Mouse (Mus musculus) heart, embryonic 15.5 days (tissue): ENCODE data around the gene Prr14l. TPM values are rescaled to one million over a fixed set of nuclear protein-coding genes. Genes with fewer than 3 reads are reported as not detected.
"Not testable (repeated sequence)": the region's sequence is repeated elsewhere in the genome, so short reads cannot be mapped to it uniquely, and the experiment has no call there.

Experiments used
- ATAC-seq: fragments of 200-750 bp; cut with Nextera tagmentation; replicated peaks from 2 replicates; pipeline ENCODE4 v1.8.0; 2017; ENCODE audit warnings: low read depth, moderate TSS enrichment; ENCODE audit not compliant: insufficient number of reproducible peaks, insufficient read depth, low FRiP score
- H3K27ac ChIP-seq: fragments of 300-500 bp; sonication (generic); 2 replicates; pipeline ENCODE4 v1.5.1; 2015; ENCODE audit warnings: mild to moderate bottlenecking, inconsistent platforms
- H3K27me3 ChIP-seq: fragments of 300-500 bp; sonication (generic); 2 replicates; pipeline ENCODE4 v1.6.1; 2015; ENCODE audit warnings: inconsistent platforms
- H3K36me3 ChIP-seq: fragments of 300-500 bp; sonication (generic); 2 replicates; pipeline ENCODE4 v1.6.1; 2015; ENCODE audit warnings: mild to moderate bottlenecking, inconsistent platforms
- H3K4me1 ChIP-seq: fragments of 300-500 bp; sonication (generic); replicated peaks from 2 replicates; pipeline ENCODE4 v1.6.1; 2015; ENCODE audit warnings: inconsistent platforms
- H3K4me2 ChIP-seq: fragments of 300-500 bp; sonication (generic); 2 replicates; pipeline ENCODE4 v1.6.1; 2015; ENCODE audit warnings: inconsistent platforms, mild to moderate bottlenecking, moderate library complexity
- H3K4me3 ChIP-seq: fragments of 300-500 bp; sonication (generic); 2 replicates; pipeline ENCODE4 v1.5.1; 2015; ENCODE audit warnings: mild to moderate bottlenecking, inconsistent platforms
- H3K9ac ChIP-seq: fragments of 300-500 bp; sonication (generic); 2 replicates; pipeline ENCODE4 v1.6.1; 2015; ENCODE audit warnings: mild to moderate bottlenecking, inconsistent platforms
- H3K9me3 ChIP-seq: fragments of 300-500 bp; sonication (generic); replicated peaks from 2 replicates; pipeline ENCODE4 v1.6.1; 2016; ENCODE audit warnings: inconsistent platforms
- WGBS: fragments of 180-500 bp; shearing (Covaris S2); methylation state at CpG from one replicate; pipeline ENCODE4 v1.1.7; 2015; ENCODE audit warnings: mixed read lengths; 5-methylcytosine and 5-hydroxymethylcytosine counted together
- polyA plus RNA-seq: library from polyadenylated mRNA; unstranded; fragments of >200 nt; fragmentation: Nextera tagmentation; extraction: Ambion mirVana; gene quantifications from 2 replicates; pipeline ENCODE4 v1.2.1, GENCODE M21; 2015

The Prr14l gene
- 8.8 and 9.1 TPM in 2 replicates for polyA plus RNA-seq

GRCm38 (mm10) chr5:32853731-32854507 lies at the start of gene Prr14l:
Gene Prr14l, minus strand, starts transcription at chr5:32854256.
- under 1% methylated on average over 49 of the region's 51 CpGs for WGBS
- Histone ChIP-seq H3K36me3 (peaks cover 4% of the 10 kb centered on the region), H3K9ac (peak within 1 kb of the TSS; percentile 99), H3K9me3 (no peaks in the 10 kb centered on the region), H3K4me1 (peaks cover 19% of the 10 kb centered on the region), H3K4me3 (peak within 1 kb of the TSS; percentile 96), H3K4me2 (peak within 1 kb of the TSS; percentile 77), H3K27ac (peak within 1 kb of the TSS; percentile 91), H3K27me3 (no peaks in the 10 kb centered on the region)
- ATAC-seq = peak; percentile 97

GRCm38 (mm10) chr5:32886739-32887138 lies 32.7 kb upstream of the Prr14l start:
- H3K27me3 ChIP-seq = no peaks in the 10 kb centered on the region
- H3K9ac ChIP-seq = no peak overlapping the region
- no peaks in the 10 kb centered on the region for H3K9me3 ChIP-seq
- H3K27ac ChIP-seq = no peak overlapping the region
- no peak for ATAC-seq
- no peaks in the 10 kb centered on the region for H3K4me1 ChIP-seq
- H3K36me3 ChIP-seq = peaks cover 47% of the 10 kb centered on the region
- H3K4me3 ChIP-seq = no peak overlapping the region
- WGBS = 62% methylated on average over 3 of the region's 3 CpGs
- H3K4me2 ChIP-seq = no peak overlapping the region

GRCm38 (mm10) chr5:32872346-32872745 lies 18.3 kb upstream of the Prr14l start:
- 91% methylated on average over 5 of the region's 5 CpGs for WGBS
- Histone ChIP-seq H3K27me3 (no peaks in the 10 kb centered on the region), H3K9me3 (no peaks in the 10 kb centered on the region), H3K4me2 (no peak overlapping the region), H3K36me3 (peaks cover 59% of the 10 kb centered on the region), H3K27ac (no peak overlapping the region), H3K4me3 (no peak overlapping the region), H3K4me1 (no peaks in the 10 kb centered on the region), H3K9ac (no peak overlapping the region)
- ATAC-seq = no peak

GRCm38 (mm10) chr5:32869389-32870024 lies 15.5 kb upstream of the Prr14l start:
- no peaks in the 10 kb centered on the region for H3K9me3 ChIP-seq
- no peak overlapping the region for H3K4me3 ChIP-seq
- H3K4me1 ChIP-seq = peaks cover under 1% of the 10 kb centered on the region
- H3K9ac ChIP-seq = no peak overlapping the region
- H3K27me3 ChIP-seq = no peaks in the 10 kb centered on the region
- WGBS = 97% methylated on average over 5 of the region's 5 CpGs
- ATAC-seq = no peak
- no peak overlapping the region for H3K4me2 ChIP-seq
- H3K27ac ChIP-seq = no peak overlapping the region
- peaks cover 47% of the 10 kb centered on the region for H3K36me3 ChIP-seq

GRCm38 (mm10) chr5:32863253-32864228 lies 9.5 kb upstream of the Prr14l start, which contains the start of gene Depdc5:
Gene Depdc5, plus strand, starts transcription at chr5:32863701.
- Histone ChIP-seq H3K36me3 (peaks cover 14% of the 10 kb centered on the region), H3K4me1 (peaks cover 6% of the 10 kb centered on the region), H3K4me2 (peak within 1 kb of the TSS; percentile 81), H3K4me3 (peak within 1 kb of the TSS; percentile 86), H3K9me3 (no peaks in the 10 kb centered on the region), H3K27me3 (no peaks in the 10 kb centered on the region), H3K27ac (peak within 1 kb of the TSS; percentile 82), H3K9ac (peak within 1 kb of the TSS; percentile 82)
- WGBS = under 1% methylated on average over 64 of the region's 64 CpGs
- peak; percentile 99 for ATAC-seq

- no peak for ATAC-seq
- H3K9ac ChIP-seq = no peak overlapping the region
- H3K9me3 ChIP-seq = no peaks in the 10 kb centered on the region
- H3K4me3 ChIP-seq = no peak overlapping the region
- WGBS = 65% methylated on average over 6 of the region's 6 CpGs
- peaks cover 6% of the 10 kb centered on the region for H3K4me1 ChIP-seq
- peak overlapping the region; percentile 81; the same call in 1 of the 2 replicates for H3K4me2 ChIP-seq
- H3K27ac ChIP-seq = no peak overlapping the region
- H3K36me3 ChIP-seq = peaks cover 5% of the 10 kb centered on the region; the same call in 1 of the 2 replicates
- no peaks in the 10 kb centered on the region for H3K27me3 ChIP-seq
Observed at GRCm38 (mm10) chr5:32862469-32863132, 8.5 kb upstream of the Prr14l start.

GRCm38 (mm10) chr5:32861082-32861481 lies 7.0 kb upstream of the Prr14l start:
- no peak overlapping the region for H3K4me3 ChIP-seq
- H3K27me3 ChIP-seq = no peaks in the 10 kb centered on the region
- no peak overlapping the region for H3K27ac ChIP-seq
- no peaks in the 10 kb centered on the region for H3K9me3 ChIP-seq
- ATAC-seq = no peak
- no peak overlapping the region for H3K4me2 ChIP-seq
- 86% methylated on average over 1 of the region's 1 CpGs for whole genome bisulfite sequencing
- H3K4me1 ChIP-seq = peaks cover 6% of the 10 kb centered on the region
- H3K9ac ChIP-seq = no peak overlapping the region
- no peaks in the 10 kb centered on the region for H3K36me3 ChIP-seq

GRCm38 (mm10) chr5:32857781-32858220 lies 3.7 kb upstream of the Prr14l start:
- Histone ChIP-seq H3K36me3 (no peaks in the 10 kb centered on the region), H3K4me2 (peak overlapping the region; percentile 65), H3K4me1 (peaks cover 5% of the 10 kb centered on the region; the same call in 1 of the 2 replicates), H3K27me3 (no peaks in the 10 kb centered on the region), H3K4me3 (peak overlapping the region; percentile 57), H3K9ac (peak overlapping the region; percentile 54), H3K27ac (no peak overlapping the region), H3K9me3 (no peaks in the 10 kb centered on the region)
- WGBS = 4% methylated on average over 6 of the region's 6 CpGs
- ATAC-seq = no peak

GRCm38 (mm10) chr5:32855274-32855673 lies 1.2 kb upstream of the Prr14l start:
- ATAC-seq, H3K9me3 ChIP-seq, H3K27me3 ChIP-seq, H3K9ac ChIP-seq, H3K4me2 ChIP-seq, H3K36me3 ChIP-seq, H3K4me3 ChIP-seq, H3K27ac ChIP-seq: not testable (repeated sequence)
- WGBS = 97% methylated on average over 3 of the region's 3 CpGs
- H3K4me1 ChIP-seq = peaks cover 19% of the 10 kb centered on the region

GRCm38 (mm10) chr5:32854818-32855217 lies 762 bp upstream of the Prr14l start:
- Histone ChIP-seq H3K4me2 (no peak overlapping the region), H3K36me3 (peaks cover 4% of the 10 kb centered on the region), H3K9ac (no peak overlapping the region)

More at GRCm38 (mm10) chr5:32854818-32855217, 762 bp upstream of the Prr14l start:
- WGBS = 84% methylated on average over 4 of the region's 4 CpGs
- H3K27ac ChIP-seq = peak overlapping the region; percentile 41
- H3K4me1 ChIP-seq = peaks cover 19% of the 10 kb centered on the region
- ATAC-seq = no peak
- no peaks in the 10 kb centered on the region for H3K9me3 ChIP-seq
- no peak overlapping the region for H3K4me3 ChIP-seq
- H3K27me3 ChIP-seq = no peaks in the 10 kb centered on the region
